Mouse (Mus musculus): ENCODE results near the gene Samhd1. TPM values are rescaled to one million over a fixed set of nuclear protein-coding genes. Genes with fewer than 3 reads are reported as not detected.

Gene Samhd1
- total and polyA plus RNA-seq, 3 experiments: 32.8 to 79.5 (median 67.9) TPM

DNA sequence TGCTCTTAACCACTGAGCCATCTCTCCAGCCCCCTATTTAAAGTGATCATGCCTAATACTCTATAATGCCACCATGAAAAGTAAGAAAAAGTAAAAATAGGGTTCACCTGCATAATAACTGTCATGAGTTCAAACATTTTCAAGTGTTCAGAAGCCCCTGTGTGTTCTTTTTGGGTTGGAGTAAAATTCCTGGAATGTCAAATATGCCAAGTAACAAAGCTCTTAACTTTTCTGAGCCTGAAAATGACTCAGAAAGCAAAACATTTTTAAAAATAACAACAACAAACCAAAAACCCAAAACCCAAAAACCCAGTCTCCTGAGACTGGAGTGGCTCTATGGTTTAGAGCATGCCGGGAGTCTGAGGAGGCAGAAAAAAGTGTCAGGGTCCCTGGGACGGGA, 29.0 kb upstream of the Samhd1 start:
- H3K9ac ChIP-seq (ENCODE audit: insufficient read depth, low read depth): no peak overlapping the region
- no peak overlapping the region for H3K4me3 ChIP-seq (replicated peaks in 1 of 3; ENCODE audit: low read depth in 2 of 3, low read length in 2 of 3, poor library complexity in 1 of 3)
- H3K9me3 ChIP-seq (replicated peaks; ENCODE audit: low read length): no peaks in the 10 kb centered on the region
- H3K36me3 ChIP-seq (replicated peaks in 1 of 2; ENCODE audit: control insufficient read depth in 1 of 2, insufficient read depth in 1 of 2, low read length in 1 of 2): peaks cover 55 to 78% of the 10 kb centered on the region in 2 experiments
- in situ Hi-C loops (cut with MboI; ENCODE audit: low pct_ligation_motif_present, low pct_unique_long_range_greater_than_20kb, low sequenced_read_pairs) (no loop called here), dilution Hi-C loops (cut with MboI; ENCODE audit: extremely low pct_ligation_motif_present, extremely low pct_unique_long_range_greater_than_20kb, low sequenced_read_pairs) (no loop called here)
- no peak for TF ChIP-seq POLR2A (IDR thresholded peaks at IDR 0.05; ENCODE audit: low read depth, low read length)
- no peak for TF ChIP-seq SIN3A (IDR thresholded peaks at IDR 0.05; ENCODE audit: low read length)
- no peaks in the 10 kb centered on the region for H3K27me3 ChIP-seq (replicated peaks)
- no peak for DNase-seq (ENCODE audit: extremely low read depth)
- H3K27ac ChIP-seq (ENCODE audit: insufficient read depth, low read depth): no peak overlapping the region
- H3K79me2 ChIP-seq (replicated peaks; ENCODE audit: control insufficient read depth, extremely low read depth, insufficient read depth, poor library complexity, severe bottlenecking): no peaks in the 10 kb centered on the region
- H3K4me2 ChIP-seq (ENCODE audit: insufficient read depth, low read depth, poor library complexity, severe bottlenecking): no peak overlapping the region
- no peaks in the 10 kb centered on the region for H3K4me1 ChIP-seq (ENCODE audit: control insufficient read depth in 1 of 2, insufficient read depth in 2 of 2)

DNA sequence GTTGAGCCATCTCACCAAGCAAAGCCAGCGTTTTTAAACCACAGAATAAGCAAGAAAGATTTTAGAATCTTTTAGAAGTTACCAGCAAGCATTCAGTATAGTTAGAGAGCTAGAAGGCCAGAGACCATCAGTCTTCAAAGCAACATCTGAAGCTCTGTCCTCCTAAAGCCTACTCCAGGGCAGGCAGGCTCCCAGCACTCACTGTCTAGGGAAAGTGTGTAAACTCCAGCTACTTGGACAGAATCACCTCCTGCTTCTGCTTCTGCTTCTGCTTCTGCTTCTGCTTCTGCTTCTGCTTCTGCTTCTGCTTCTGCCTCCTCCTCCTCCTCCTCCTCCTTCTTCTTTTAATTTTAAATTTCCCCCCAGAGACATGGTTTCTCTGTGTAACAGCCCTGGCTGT, 21.0 kb upstream of the Samhd1 start:
- Histone ChIP-seq H3K79me2 (replicated peaks; ENCODE audit: control insufficient read depth, extremely low read depth, insufficient read depth, poor library complexity, severe bottlenecking) (no peaks in the 10 kb centered on the region), H3K27ac (ENCODE audit: insufficient read depth, low read depth) (no peak overlapping the region), H3K4me3 (replicated peaks in 1 of 3; ENCODE audit: low read depth in 2 of 3, low read length in 2 of 3, poor library complexity in 1 of 3) (no peak overlapping the region), H3K9me3 (replicated peaks; ENCODE audit: low read length) (no peaks in the 10 kb centered on the region), H3K4me1 (ENCODE audit: control insufficient read depth in 1 of 2, insufficient read depth in 2 of 2) (0 out of 4 replicates have a peak, but pooled peaks cover 0 to 6% of the 10 kb centered on the region in 2 experiments), H3K36me3 (replicated peaks in 1 of 2; ENCODE audit: control insufficient read depth in 1 of 2, insufficient read depth in 1 of 2, low read length in 1 of 2) (peaks cover 43 to 75% of the 10 kb centered on the region in 2 experiments), H3K27me3 (replicated peaks) (no peaks in the 10 kb centered on the region), H3K9ac (ENCODE audit: insufficient read depth, low read depth) (no peak overlapping the region), H3K4me2 (ENCODE audit: insufficient read depth, low read depth, poor library complexity, severe bottlenecking) (no peak overlapping the region)
- TF ChIP-seq NRF1 (IDR thresholded peaks at IDR 0.05; ENCODE audit: low read depth, low read length): no peak
- no peak for TF ChIP-seq ETS1 (conservative IDR thresholded peaks at IDR 0.05; ENCODE audit: low read depth, low read length)
- TF ChIP-seq POLR2AphosphoS2 (IDR thresholded peaks at IDR 0.05; ENCODE audit: low read depth, low read length): no peak
- no peak for TF ChIP-seq MAZ (IDR thresholded peaks at IDR 0.05; ENCODE audit: low read depth, low read length)
- TF ChIP-seq GABPA (IDR thresholded peaks at IDR 0.05; ENCODE audit: insufficient replicate concordance, low read depth, low read length): no peak
- in situ Hi-C loops (cut with MboI; ENCODE audit: low pct_ligation_motif_present, low pct_unique_long_range_greater_than_20kb, low sequenced_read_pairs): no loop called here
- dilution Hi-C loops (cut with MboI; ENCODE audit: extremely low pct_ligation_motif_present, extremely low pct_unique_long_range_greater_than_20kb, low sequenced_read_pairs): no loop called here
- DNase-seq (ENCODE audit: extremely low read depth): no peak

DNA sequence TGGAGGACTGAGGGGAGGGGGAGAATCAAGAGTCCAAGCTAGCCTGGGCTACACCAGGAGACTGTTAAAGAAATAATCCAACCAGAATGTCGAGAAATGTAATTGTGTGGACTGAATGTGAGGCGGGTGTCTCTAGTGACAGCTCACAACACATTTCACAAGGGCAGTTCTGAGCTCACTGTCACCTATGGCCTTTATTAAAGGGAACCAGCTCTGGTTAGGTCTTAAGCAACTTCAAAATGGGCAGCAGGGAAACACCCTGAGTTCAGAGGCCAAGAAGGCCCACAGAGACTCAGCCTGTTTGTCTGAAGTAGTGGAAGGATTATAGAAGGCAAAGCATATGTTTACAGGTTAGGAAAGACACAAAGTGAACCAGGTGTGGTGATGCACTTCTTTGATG, 18.2 kb upstream of the Samhd1 start:
- no peak for DNase-seq (ENCODE audit: extremely low read depth)
- Histone ChIP-seq H3K79me2 (replicated peaks; ENCODE audit: control insufficient read depth, extremely low read depth, insufficient read depth, poor library complexity, severe bottlenecking) (no peaks in the 10 kb centered on the region), H3K4me3 (replicated peaks in 1 of 3; ENCODE audit: low read depth in 2 of 3, low read length in 2 of 3, poor library complexity in 1 of 3) (no peak overlapping the region), H3K36me3 (replicated peaks in 1 of 2; ENCODE audit: control insufficient read depth in 1 of 2, insufficient read depth in 1 of 2, low read length in 1 of 2) (peaks cover 45 to 77% of the 10 kb centered on the region in 2 experiments), H3K27me3 (replicated peaks) (no peaks in the 10 kb centered on the region), H3K27ac (ENCODE audit: insufficient read depth, low read depth) (no peak overlapping the region), H3K4me1 (ENCODE audit: control insufficient read depth in 1 of 2, insufficient read depth in 2 of 2) (0 out of 4 replicates have a peak, but pooled peaks cover 0 to 6% of the 10 kb centered on the region in 2 experiments), H3K9ac (ENCODE audit: insufficient read depth, low read depth) (no peak overlapping the region), H3K4me2 (ENCODE audit: insufficient read depth, low read depth, poor library complexity, severe bottlenecking) (no peak overlapping the region), H3K9me3 (replicated peaks; ENCODE audit: low read length) (no peaks in the 10 kb centered on the region)
- TF ChIP-seq BHLHE40 (IDR thresholded peaks at IDR 0.05; ENCODE audit: low read depth, low read length): no peak
- no peak for TF ChIP-seq CHD2 (IDR thresholded peaks at IDR 0.05; ENCODE audit: low read length)
- TF ChIP-seq POLR2AphosphoS2 (IDR thresholded peaks at IDR 0.05; ENCODE audit: low read depth, low read length): no peak
- TF ChIP-seq ZNF384 (IDR thresholded peaks at IDR 0.05; ENCODE audit: low read depth, low read length): no peak
- TF ChIP-seq ZC3H11A (IDR thresholded peaks at IDR 0.05; ENCODE audit: low read depth, low read length): no peak
- no peak for TF ChIP-seq NELFE (IDR thresholded peaks at IDR 0.05; ENCODE audit: low read depth, low read length)
- in situ Hi-C loops (cut with MboI; ENCODE audit: low pct_ligation_motif_present, low pct_unique_long_range_greater_than_20kb, low sequenced_read_pairs): no loop called here
- dilution Hi-C loops (cut with MboI; ENCODE audit: extremely low pct_ligation_motif_present, extremely low pct_unique_long_range_greater_than_20kb, low sequenced_read_pairs): no loop called here

Data from CH12.LX (cell line).